ENCODE assay signal across 9 mouse cellular contexts in the genomic region with DNA sequence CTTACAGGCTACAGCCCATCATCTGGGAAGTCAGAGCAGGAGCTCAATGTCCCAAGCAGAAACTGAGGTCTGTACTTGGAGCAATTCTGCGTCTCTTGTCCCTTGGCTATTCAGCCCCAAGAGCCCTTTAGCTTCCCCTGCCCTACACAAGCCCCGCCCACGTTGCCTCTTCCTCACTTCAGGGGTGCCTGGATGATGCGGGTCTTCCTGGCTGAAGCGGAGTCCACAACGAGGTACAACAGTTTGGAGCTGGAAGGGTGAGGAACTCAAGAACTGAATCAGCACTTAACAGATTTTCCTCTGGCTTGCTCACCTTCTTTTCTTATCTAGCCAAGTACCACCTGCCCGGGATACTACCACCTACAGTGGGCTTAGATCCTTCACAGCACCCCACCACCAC. TPM values are rescaled to one million over a fixed set of nuclear protein-coding genes. Genes with fewer than 3 reads are reported as not detected.
A peak's percentile ranks its signal among the peaks of the same experiment; 100 is the strongest.
DNase-seq lines count a peak whose midpoint lies in the region; TF ChIP-seq lines count a peak whose summit lies in the region.
"Had no signal": no experiment of that assay in that cellular context is flagged by ENCODE, and none has a peak within 500 bp of the region (broad histone marks: within the 10 kb centered on the region; RNA-seq: fewer than 3 reads in every experiment).

No protein-coding gene starts in this region.

- TF ChIP-seq CTCF in cerebellum, adult 2 months (IDR thresholded peaks at IDR 0.05; ENCODE audit: borderline replicate concordance, insufficient read depth, low read depth, low read length): no peak

- no peak for TF ChIP-seq POLR2A in cerebellum, adult 2 months (IDR thresholded peaks at IDR 0.05; ENCODE audit: borderline replicate concordance, insufficient read depth, low read length)

- peaks cover 9% of the 10 kb centered on the region for H3K4me1 ChIP-seq in cerebellum, adult 2 months (ENCODE audit: control insufficient read depth, insufficient read depth, low read length)

- peak; percentile 67 for DNase-seq in cerebellum, adult 11-12 months
- DNase-seq in cerebellum, adult 2 months: no peak
- DNase-seq in kidney, adult 11 months: peak; percentile 14
- DNase-seq in kidney, adult 8-10 months: no peak
- peak; percentile 3 for DNase-seq in A20 (ENCODE audit: low read depth, low spot score)
- peak; percentile 29 to 42 for DNase-seq in cerebellum, postnatal 14 days
- DNase-seq in natural killer cell, adult 2 months (ENCODE audit: low spot score in 2 of 2): no peak
- DNase-seq in left cerebral cortex, adult 8-10 months (ENCODE audit: low spot score in 2 of 2): no peak
- DNase-seq: right cerebral cortex, postnatal 25 days had no signal

- 16% methylated on average over 7 of the region's 7 CpGs for WGBS in cerebellum, adult 2 months

- no peak overlapping the region for H3K4me3 ChIP-seq in cerebellum, adult 2 months (replicated peaks; ENCODE audit: insufficient read depth, low read depth, low read length)

- H3K27me3 ChIP-seq in cerebellum, adult 2 months (ENCODE audit: control insufficient read depth, insufficient read depth, low read length): no peaks in the 10 kb centered on the region

- no peak overlapping the region for H3K27ac ChIP-seq in cerebellum, adult 2 months (ENCODE audit: insufficient read depth, low read length)

RNA-seq across cellular contexts. Expression of a gene that starts 0.9 kb away (rescaled TPM):
- polyA plus RNA-seq in cerebellum, adult 2 months (2012; rRNA removed): 120 and 133 TPM in 2 replicates
- 100 to 1,000 TPM in 3 of 4 experiments, 10 to 100 TPM in 1; 90.0 to 133 (median 114) TPM for total RNA-seq in left cerebral cortex, adult 8-10 months (2022)

Comparison
In these comparisons a context has a peak if more than half of its experiments do, and no peak if none do; other contexts are left out.
1. DNase-seq: peak in cerebellum, adult 11-12 months (single experiment), kidney, adult 11 months (single experiment), A20 (single experiment) and cerebellum, postnatal 14 days (2 of 2); none in cerebellum, adult 2 months (0 of 2), kidney, adult 8-10 months (0 of 2), natural killer cell, adult 2 months (0 of 2) and left cerebral cortex, adult 8-10 months (0 of 2).